Mouse (Mus musculus) liver, embryonic 14 days (tissue): ENCODE data around the gene Ccdc137. TPM values are rescaled to one million over a fixed set of nuclear protein-coding genes. Genes with fewer than 3 reads are reported as not detected.

Experiments used
- polyA plus RNA-seq: library from polyadenylated mRNA; depleted of rRNA; stranded (reverse); fragments of >200 nt; gene quantifications from 2 replicates; pipeline ENCODE4 v1.2.3, GENCODE M21; 2012; rRNA removed

The Ccdc137 gene
- 15.5 and 17.7 TPM in 2 replicates for polyA plus RNA-seq

GRCm38 (mm10) chr11:120457772-120458751, at the start of gene Ccdc137, which contains the start of gene Oxld1:
Gene Ccdc137, plus strand, starts transcription at chr11:120458115.
Gene Oxld1, minus strand, starts transcription at chr11:120458068.

GRCm38 (mm10) chr11:120437152-120437856, 20.6 kb upstream of the Ccdc137 start, which contains the start of gene Nploc4:
Gene Nploc4, minus strand, starts transcription at chr11:120437708.

GRCm38 (mm10) chr11:120442344-120442743, 15.6 kb upstream of the Ccdc137 start, which contains the start of gene Tspan10:
Gene Tspan10, plus strand, starts transcription at chr11:120442644.

GRCm38 (mm10) chr11:120453306-120453705, 4.6 kb upstream of the Ccdc137 start, which contains the start of gene Pde6g:
Gene Pde6g, minus strand, starts transcription at chr11:120453500.

GRCm38 (mm10) chr11:120467051-120467735, 9.3 kb downstream of the Ccdc137 start, which contains the start of gene Arl16:
Gene Arl16, minus strand, starts transcription at chr11:120467607.

GRCm38 (mm10) chr11:120484265-120484981, 26.5 kb downstream of the Ccdc137 start, which contains the start of gene Mrpl12:
Gene Mrpl12, plus strand, starts transcription at chr11:120484613.

GRCm38 (mm10) chr11:120491317-120492023, 33.6 kb downstream of the Ccdc137 start, which contains the start of gene Slc25a10:
Gene Slc25a10, plus strand, starts transcription at chr11:120491840.

Other genes starting within 250 kb of the Ccdc137 start
- 1.3 and 1.7 TPM in 2 replicates for gene Bahcc1, start 225.2 kb upstream of the Ccdc137 start, polyA plus RNA-seq
- gene Actg1, start 109.6 kb upstream of the Ccdc137 start, polyA plus RNA-seq, result 238 and 303 TPM in 2 replicates
- gene Fscn2, start 96.6 kb upstream of the Ccdc137 start, polyA plus RNA-seq, result 0.03 TPM in 1 of 2 replicates, not detected in the other
- 5.3 and 5.7 TPM in 2 replicates for gene Faap100, start 79.4 kb upstream of the Ccdc137 start, polyA plus RNA-seq
- 18.5 and 22.6 TPM in 2 replicates for gene Nploc4, start 20.4 kb upstream of the Ccdc137 start, polyA plus RNA-seq
- 0.03 TPM in 1 of 2 replicates, not detected in the other for gene Tspan10, start 15.5 kb upstream of the Ccdc137 start, polyA plus RNA-seq
- 0.22 and 0.25 TPM in 2 replicates for gene Pde6g, start 4.6 kb upstream of the Ccdc137 start, polyA plus RNA-seq
- gene Oxld1, start within 50 bp of the Ccdc137 start, polyA plus RNA-seq, result 4.2 and 5.3 TPM in 2 replicates
- gene Arl16, start 9.5 kb downstream of the Ccdc137 start, polyA plus RNA-seq, result 8.3 and 11.6 TPM in 2 replicates
- 77.5 and 86.5 TPM in 2 replicates for gene Mrpl12, start 26.5 kb downstream of the Ccdc137 start, polyA plus RNA-seq
- 27.2 and 31.8 TPM in 2 replicates for gene Slc25a10, start 33.7 kb downstream of the Ccdc137 start, polyA plus RNA-seq
- gene Gcgr, start 72.6 kb downstream of the Ccdc137 start, polyA plus RNA-seq, result 16.1 and 19.1 TPM in 2 replicates
- 25.4 and 28.5 TPM in 2 replicates for gene Mcrip1, start 91.6 kb downstream of the Ccdc137 start, polyA plus RNA-seq
- 0.14 TPM in 1 of 2 replicates, not detected in the other for gene Ppp1r27, start 93.0 kb downstream of the Ccdc137 start, polyA plus RNA-seq
- 239 and 240 TPM in 2 replicates for gene P4hb, start 115.1 kb downstream of the Ccdc137 start, polyA plus RNA-seq
- 151 and 168 TPM in 2 replicates for gene Arhgdia, start 123.5 kb downstream of the Ccdc137 start, polyA plus RNA-seq
- 112 and 119 TPM in 2 replicates for gene Alyref, start 140.2 kb downstream of the Ccdc137 start, polyA plus RNA-seq
- 49.9 and 56.0 TPM in 2 replicates for gene Anapc11, start 140.3 kb downstream of the Ccdc137 start, polyA plus RNA-seq
- gene Npb, start 150.4 kb downstream of the Ccdc137 start, polyA plus RNA-seq, result 4.6 and 5.4 TPM in 2 replicates
- gene Pcyt2, start 159.8 kb downstream of the Ccdc137 start, polyA plus RNA-seq, result 113 and 125 TPM in 2 replicates
- gene Sirt7, start 167.1 kb downstream of the Ccdc137 start, polyA plus RNA-seq, result 27.4 and 30.1 TPM in 2 replicates
- gene Mafg, start 175.5 kb downstream of the Ccdc137 start, polyA plus RNA-seq, result 25.1 and 29.7 TPM in 2 replicates
- 4.4 and 4.5 TPM in 2 replicates for gene Pycr1, start 185.7 kb downstream of the Ccdc137 start, polyA plus RNA-seq
- gene Myadml2, start 190.0 kb downstream of the Ccdc137 start, polyA plus RNA-seq, result 0.14 and 0.28 TPM in 2 replicates
- gene Notum, start 203.1 kb downstream of the Ccdc137 start, polyA plus RNA-seq, result 0.22 and 0.43 TPM in 2 replicates
- 16.8 and 20.5 TPM in 2 replicates for gene Aspscr1, start 214.9 kb downstream of the Ccdc137 start, polyA plus RNA-seq